Mouse (Mus musculus): ENCODE measurements around the gene Dpp3. TPM values are rescaled to one million over a fixed set of nuclear protein-coding genes. Genes with fewer than 3 reads are reported as not detected.

Gene Dpp3
- total and polyA plus RNA-seq, 2 experiments from 2014 or later: 76.8 to 84.2 TPM

DNA sequence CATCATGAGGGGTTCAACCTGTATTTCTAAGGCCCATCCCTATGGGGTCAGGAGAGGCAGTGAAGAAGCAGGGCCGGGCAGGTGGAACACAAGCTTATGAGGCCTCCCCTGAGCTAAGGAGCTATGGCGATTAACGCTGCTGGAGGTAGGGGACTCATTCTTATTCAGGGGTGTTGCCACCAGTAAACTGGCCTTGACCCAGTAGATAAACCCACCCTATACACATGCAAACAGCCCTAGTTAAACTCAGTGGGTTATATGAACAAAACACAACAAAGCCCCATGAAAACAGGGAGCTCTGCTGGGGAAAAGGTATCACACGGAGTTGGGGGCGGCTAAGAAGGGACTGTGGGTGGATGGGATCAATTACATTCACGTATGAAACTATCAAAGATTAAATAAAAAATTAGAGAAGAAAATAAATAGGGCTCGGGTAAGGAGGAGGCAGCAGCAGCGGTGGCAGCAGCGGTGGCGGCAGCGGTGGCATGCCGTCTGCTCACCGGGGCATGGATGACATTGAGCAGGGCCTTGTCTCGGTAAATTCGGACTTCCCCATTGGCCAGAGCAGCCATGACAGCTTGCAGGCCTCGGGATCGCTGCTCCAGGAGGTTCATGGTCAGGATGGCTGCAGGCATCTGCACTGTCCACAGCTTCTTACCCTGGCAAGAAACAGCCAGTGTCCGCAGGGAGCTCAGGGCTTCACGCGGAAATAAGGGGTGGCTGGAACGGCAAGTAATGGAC is 31.1 kb downstream of the Dpp3 start:
- 56% methylated on average over 21 of the region's 21 CpGs for WGBS
- Histone ChIP-seq H3K4me1 (ENCODE audit: insufficient read depth) (no peaks in the 10 kb centered on the region), H3K9ac (no peak overlapping the region), H3K4me2 (ENCODE audit: low read depth) (no peak overlapping the region), H3K9me3 (ENCODE audit: low read length) (no peaks in the 10 kb centered on the region), H3K36me3 (ENCODE audit: insufficient read depth) (peaks cover 54% of the 10 kb centered on the region), H3K27me3 (ENCODE audit: insufficient read depth, low read length) (no peaks in the 10 kb centered on the region), H3K4me3 (ENCODE audit: low read depth, low read length) (no peak overlapping the region), H3K27ac (ENCODE audit: low read depth, low read length) (no peak overlapping the region)
- no peak for ATAC-seq
- no peak for DNase-seq
- no peak for TF ChIP-seq CTCF (IDR thresholded peaks at IDR 0.05; ENCODE audit: low read depth)

DNA sequence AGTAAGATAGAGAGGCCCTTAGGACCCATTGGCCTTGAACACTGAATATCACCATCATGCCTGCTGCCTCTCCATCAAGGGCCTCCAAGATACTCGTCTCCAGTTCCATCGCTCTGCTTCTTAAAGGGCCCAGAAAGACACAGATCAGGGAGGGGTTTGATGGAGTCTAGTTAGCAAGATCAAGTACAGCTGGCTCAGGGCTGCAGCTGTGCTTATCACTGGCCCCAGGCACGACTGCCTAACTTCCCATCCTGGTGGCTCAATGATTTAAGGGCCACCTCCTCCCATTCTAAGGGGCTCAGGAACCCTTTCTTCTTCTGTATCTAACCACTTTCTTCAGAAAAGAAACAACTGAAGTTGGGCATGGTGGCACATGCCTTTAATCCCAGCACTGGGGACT is 36.3 kb downstream of the Dpp3 start:
- no peak for TF ChIP-seq CTCF (IDR thresholded peaks at IDR 0.05; ENCODE audit: low read depth)
- Histone ChIP-seq H3K27ac (ENCODE audit: low read depth, low read length) (no peak overlapping the region), H3K9me3 (ENCODE audit: low read length) (no peaks in the 10 kb centered on the region), H3K4me1 (ENCODE audit: insufficient read depth) (no peaks in the 10 kb centered on the region), H3K4me2 (ENCODE audit: low read depth) (no peak overlapping the region), H3K27me3 (ENCODE audit: insufficient read depth, low read length) (no peaks in the 10 kb centered on the region), H3K9ac (no peak overlapping the region), H3K4me3 (ENCODE audit: low read depth, low read length) (no peak overlapping the region), H3K36me3 (ENCODE audit: insufficient read depth) (peaks cover 50% of the 10 kb centered on the region)
- 81% methylated on average over 3 of the region's 3 CpGs for WGBS
- ATAC-seq (no peak), DNase-seq (no peak)

DNA sequence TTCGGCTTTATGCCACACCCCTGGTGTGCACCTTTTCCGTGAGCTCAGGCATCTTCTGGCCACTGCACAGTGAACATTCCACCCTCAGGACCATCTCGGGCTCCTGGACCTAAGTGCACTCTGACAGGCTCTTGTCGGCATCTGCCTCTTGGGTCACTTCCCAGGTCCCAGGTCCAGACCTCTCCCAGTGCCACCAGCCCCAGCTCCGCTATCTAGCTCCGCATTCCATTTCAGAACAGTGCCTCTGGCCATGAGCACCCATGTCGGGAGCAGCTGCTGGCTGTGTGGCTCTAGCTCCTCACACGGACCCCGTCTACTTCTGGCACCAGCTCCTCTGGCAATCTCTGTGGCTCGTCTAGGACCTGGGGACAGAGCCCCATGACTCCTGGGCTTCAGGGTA is 38.3 kb downstream of the Dpp3 start:
- Histone ChIP-seq H3K36me3 (ENCODE audit: insufficient read depth) (peaks cover 50% of the 10 kb centered on the region), H3K9me3 (ENCODE audit: low read length) (no peaks in the 10 kb centered on the region), H3K27me3 (ENCODE audit: insufficient read depth, low read length) (no peaks in the 10 kb centered on the region), H3K27ac (ENCODE audit: low read depth, low read length) (no peak overlapping the region), H3K4me3 (ENCODE audit: low read depth, low read length) (no peak overlapping the region), H3K4me1 (ENCODE audit: insufficient read depth) (no peaks in the 10 kb centered on the region), H3K9ac (no peak overlapping the region), H3K4me2 (ENCODE audit: low read depth) (no peak overlapping the region)
- ATAC-seq: no peak
- no peak for TF ChIP-seq CTCF (IDR thresholded peaks at IDR 0.05; ENCODE audit: low read depth)
- 91% methylated on average over 10 of the region's 10 CpGs for WGBS
- no peak for DNase-seq

- Histone ChIP-seq H3K4me1 (ENCODE audit: insufficient read depth) (no peaks in the 10 kb centered on the region), H3K36me3 (ENCODE audit: insufficient read depth) (peaks cover 3% of the 10 kb centered on the region; the same call in 1 of the 2 replicates), H3K9me3 (ENCODE audit: low read length) (no peaks in the 10 kb centered on the region), H3K27me3 (ENCODE audit: insufficient read depth, low read length) (no peaks in the 10 kb centered on the region), H3K9ac (no peak overlapping the region), H3K4me3 (ENCODE audit: low read depth, low read length) (no peak overlapping the region), H3K4me2 (ENCODE audit: low read depth) (no peak overlapping the region), H3K27ac (ENCODE audit: low read depth, low read length) (no peak overlapping the region)
- no peak for ATAC-seq
- WGBS: 80% methylated on average over 4 of the region's 4 CpGs
- TF ChIP-seq CTCF (IDR thresholded peaks at IDR 0.05; ENCODE audit: low read depth): no peak
- no peak for DNase-seq
Measured at GRCm38 (mm10) chr19:4883961-4884360, 44.1 kb downstream of the Dpp3 start.

DNA sequence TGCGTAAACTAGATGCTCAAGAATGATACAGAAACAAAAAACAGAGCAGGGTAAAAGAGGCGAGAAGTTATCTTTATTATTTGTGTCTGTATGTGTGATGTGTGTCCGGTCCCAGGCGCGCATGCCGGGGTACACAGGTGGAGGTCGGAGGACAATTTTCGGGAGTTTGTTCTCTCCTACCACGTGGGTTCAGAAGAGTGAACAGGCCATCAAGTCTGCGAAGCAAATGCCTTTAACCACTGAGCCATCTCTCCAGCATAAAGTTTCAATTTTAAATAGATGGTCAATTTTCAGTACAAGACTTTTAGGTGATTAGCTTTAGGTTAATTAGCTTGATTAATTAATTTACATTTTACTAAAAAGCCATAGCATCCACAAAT is 48.8 kb downstream of the Dpp3 start:
- Histone ChIP-seq H3K27me3 (ENCODE audit: insufficient read depth, low read length) (no peaks in the 10 kb centered on the region), H3K4me1 (ENCODE audit: insufficient read depth) (no peaks in the 10 kb centered on the region), H3K4me2 (ENCODE audit: low read depth) (peak overlapping the region; percentile 80), H3K36me3 (ENCODE audit: insufficient read depth) (peaks cover 3% of the 10 kb centered on the region; the same call in 1 of the 2 replicates), H3K9me3 (ENCODE audit: low read length) (no peaks in the 10 kb centered on the region), H3K4me3 (ENCODE audit: low read depth, low read length) (peak overlapping the region; percentile 82), H3K9ac (peak overlapping the region; percentile 74), H3K27ac (ENCODE audit: low read depth, low read length) (peak overlapping the region; percentile 72; the same call in 1 of the 2 replicates)
- 63% methylated on average over 10 of the region's 10 CpGs for WGBS
- TF ChIP-seq CTCF (IDR thresholded peaks at IDR 0.05; ENCODE audit: low read depth): no peak
- no peak for DNase-seq
- no peak for ATAC-seq

DNA sequence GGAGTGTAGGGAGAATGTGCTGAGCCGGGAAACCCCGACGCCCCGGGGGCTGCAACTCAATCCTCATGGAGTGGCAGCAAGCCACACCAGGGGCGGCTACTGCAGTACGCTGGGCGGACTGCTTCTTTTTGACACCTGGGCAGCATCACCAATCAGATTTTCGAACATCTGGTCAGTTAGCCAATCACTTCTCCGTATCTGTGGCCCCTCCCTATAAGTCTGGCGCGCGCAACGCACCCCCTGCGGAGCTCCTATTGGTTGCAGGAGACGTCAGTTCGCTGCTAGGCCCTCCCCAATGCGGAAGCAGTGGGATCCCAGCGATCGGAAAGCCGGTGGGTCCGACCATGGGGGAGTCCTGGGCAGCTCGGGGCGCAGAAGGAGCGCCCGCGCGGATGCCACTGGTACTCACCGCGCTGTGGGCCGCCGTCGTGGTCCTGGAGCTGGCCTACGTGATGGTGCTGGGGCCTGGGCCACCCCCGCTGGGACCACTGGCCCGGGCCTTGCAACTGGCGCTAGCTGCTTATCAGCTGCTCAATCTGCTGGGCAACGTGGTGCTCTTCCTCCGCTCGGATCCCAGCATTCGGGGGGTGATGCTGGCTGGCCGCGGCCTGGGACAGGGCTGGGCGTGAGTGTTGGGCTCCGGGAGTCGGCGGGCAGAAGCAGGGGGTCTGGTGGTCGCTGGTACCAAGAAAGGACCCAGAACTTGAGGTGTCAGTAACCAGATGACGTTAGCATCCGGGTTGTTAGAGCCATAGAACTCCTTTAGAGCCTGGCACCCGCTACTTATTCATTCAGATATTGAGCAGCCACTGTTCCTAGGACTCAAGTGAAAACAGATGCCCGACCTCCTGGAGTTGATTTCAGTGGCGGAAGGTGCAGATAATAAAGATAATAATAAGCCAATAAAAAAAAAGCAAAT is 49.4 kb downstream of the Dpp3 start, which contains the start of gene Zdhhc24:
Gene Zdhhc24, plus strand, starts transcription at position 264 of the 919 bp plus-strand sequence.
- DNase-seq (peak; percentile 97), ATAC-seq (peak; percentile 99)
- Histone ChIP-seq H3K9me3 (ENCODE audit: low read length) (no peaks in the 10 kb centered on the region), H3K4me3 (ENCODE audit: low read depth, low read length) (peak within 1 kb of the TSS; percentile 82), H3K4me2 (ENCODE audit: low read depth) (peak within 1 kb of the TSS; percentile 80), H3K36me3 (ENCODE audit: insufficient read depth) (no peaks in the 10 kb centered on the region), H3K27ac (ENCODE audit: low read depth, low read length) (peak within 1 kb of the TSS; percentile 72), H3K4me1 (ENCODE audit: insufficient read depth) (no peaks in the 10 kb centered on the region), H3K9ac (peak within 1 kb of the TSS; percentile 74), H3K27me3 (ENCODE audit: insufficient read depth, low read length) (no peaks in the 10 kb centered on the region)
- no peak for TF ChIP-seq CTCF (IDR thresholded peaks at IDR 0.05; ENCODE audit: low read depth)
- WGBS: under 1% methylated on average over 52 of the region's 52 CpGs

DNA sequence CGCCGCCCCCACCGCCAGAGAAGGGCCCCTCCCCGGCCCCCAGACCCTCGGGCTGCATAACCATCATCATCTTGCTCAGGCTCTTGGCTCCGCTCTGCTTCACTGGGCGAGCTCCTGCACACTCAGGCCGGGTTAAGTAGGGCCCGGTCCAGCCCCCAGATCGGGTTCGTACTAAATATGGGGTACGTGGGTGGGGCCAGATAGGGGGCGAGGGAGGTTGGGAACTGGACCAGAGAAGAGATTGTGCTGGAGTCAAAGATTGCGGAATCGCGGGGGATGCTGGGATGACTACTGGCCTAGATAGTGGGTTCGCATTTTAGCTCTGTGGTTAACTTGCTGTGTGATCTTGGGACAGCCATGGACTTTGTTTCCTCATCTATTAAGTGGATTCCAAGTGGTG is 50.3 kb downstream of the Dpp3 start, which contains the start of gene Actn3:
Gene Actn3, minus strand, starts transcription at position 125 of the 400 bp plus-strand sequence.
- Histone ChIP-seq H3K4me1 (ENCODE audit: insufficient read depth) (no peaks in the 10 kb centered on the region), H3K27me3 (ENCODE audit: insufficient read depth, low read length) (no peaks in the 10 kb centered on the region), H3K9me3 (ENCODE audit: low read length) (no peaks in the 10 kb centered on the region), H3K36me3 (ENCODE audit: insufficient read depth) (no peaks in the 10 kb centered on the region), H3K9ac (peak within 1 kb of the TSS; percentile 74), H3K4me2 (ENCODE audit: low read depth) (peak within 1 kb of the TSS; percentile 80), H3K4me3 (ENCODE audit: low read depth, low read length) (peak within 1 kb of the TSS; percentile 82), H3K27ac (ENCODE audit: low read depth, low read length) (peak within 1 kb of the TSS; percentile 72)
- ATAC-seq: no peak; the same call in 1 of the 2 replicates
- DNase-seq: no peak
- no peak for TF ChIP-seq CTCF (IDR thresholded peaks at IDR 0.05; ENCODE audit: low read depth)
- WGBS: 5% methylated on average over 17 of the region's 17 CpGs

All from forebrain, postnatal 0 days (tissue).